35 mouse cellular contexts compared by ENCODE assay signal in the genomic region with DNA sequence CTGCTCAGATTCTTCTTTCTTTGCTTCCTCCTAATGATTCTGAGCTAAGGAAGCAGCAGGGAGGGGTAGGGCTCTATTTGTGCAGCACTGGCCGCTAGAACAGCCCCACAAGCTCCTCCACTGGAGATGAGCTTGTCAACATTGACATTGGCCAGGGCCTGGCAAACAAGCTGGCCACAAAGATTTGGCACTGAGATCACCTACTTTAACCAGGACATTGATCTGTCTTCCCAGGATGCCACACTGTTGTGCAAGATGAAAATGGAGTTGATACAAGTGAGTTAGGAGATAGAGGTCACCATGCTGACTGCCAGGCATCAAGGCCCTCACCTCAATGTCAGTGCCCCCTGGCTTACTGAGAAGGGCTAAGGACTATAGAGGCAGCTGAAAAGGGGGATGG.
"Had no signal": no experiment of that assay in that cellular context is flagged by ENCODE, and none has a peak within 500 bp of the region (broad histone marks: within the 10 kb centered on the region; RNA-seq: fewer than 3 reads in every experiment).

No protein-coding gene starts in this region.

- H3K27ac ChIP-seq: heart, embryonic 10.5 days; heart, embryonic 13.5 days; heart, embryonic 15.5 days; hindbrain, embryonic 10.5 days; hindbrain, embryonic 12.5 days; hindbrain, embryonic 13.5 days; hindbrain, embryonic 14.5 days; hindbrain, embryonic 15.5 days; hindbrain, postnatal 0 days; intestine, embryonic 15.5 days; kidney, embryonic 15.5 days; kidney, postnatal 0 days; layer of hippocampus, adult 2 months; left cerebral cortex, adult 2 months had no signal

- H3K9me3 ChIP-seq: heart, embryonic 13.5 days; heart, embryonic 15.5 days; hindbrain, embryonic 15.5 days; intestine, embryonic 15.5 days; kidney, embryonic 15.5 days had no signal

- DNase-seq: heart, postnatal 10 days; heart, postnatal 14 days; heart, postnatal 36 days; heart, postnatal 4 days; kidney, adult 11 months; kidney, adult 18-20 months; kidney, adult 2 months; kidney, adult 8-10 months; kidney, adult 9 months; kidney, postnatal 10 days; kidney, postnatal 14 days; kidney, postnatal 25 days; kidney, postnatal 36 days; kidney, postnatal 4 days; layer of hippocampus, adult 9-11 months; layer of hippocampus, postnatal 36 days had no signal

- H3K9ac ChIP-seq: heart, embryonic 13.5 days; heart, embryonic 15.5 days; hindbrain, embryonic 12.5 days; hindbrain, embryonic 13.5 days; hindbrain, embryonic 14.5 days; hindbrain, embryonic 15.5 days; intestine, embryonic 15.5 days; kidney, embryonic 15.5 days had no signal

- ATAC-seq: hindbrain, embryonic 16.5 days; hindbrain, postnatal 0 days; inflammation-experienced regulatory T-cells, adult 6 months; intestine, embryonic 15.5 days; intestine, embryonic 16.5 days; intestine, postnatal 0 days had no signal

- H3K4me1 ChIP-seq: heart, embryonic 10.5 days; heart, embryonic 13.5 days; heart, embryonic 15.5 days; hindbrain, embryonic 10.5 days; hindbrain, embryonic 12.5 days; hindbrain, embryonic 13.5 days; hindbrain, embryonic 15.5 days; intestine, embryonic 15.5 days; kidney, embryonic 15.5 days had no signal

- H3K4me2 ChIP-seq: heart, embryonic 11.5 days; heart, embryonic 13.5 days; heart, embryonic 15.5 days; hindbrain, embryonic 12.5 days; hindbrain, embryonic 13.5 days; hindbrain, embryonic 14.5 days; hindbrain, embryonic 15.5 days; intestine, embryonic 15.5 days; kidney, embryonic 15.5 days had no signal

- H3K27me3 ChIP-seq: heart, embryonic 13.5 days; heart, embryonic 15.5 days; hindbrain, embryonic 12.5 days; hindbrain, embryonic 13.5 days; hindbrain, embryonic 15.5 days; intestine, embryonic 15.5 days; kidney, embryonic 15.5 days had no signal

- H3K36me3 ChIP-seq: heart, embryonic 10.5 days; heart, embryonic 13.5 days; heart, embryonic 15.5 days; hindbrain, embryonic 10.5 days; hindbrain, embryonic 12.5 days; hindbrain, embryonic 13.5 days; hindbrain, embryonic 15.5 days; intestine, embryonic 15.5 days; kidney, embryonic 15.5 days had no signal

- H3K4me3 ChIP-seq: heart, embryonic 10.5 days; heart, embryonic 13.5 days; heart, embryonic 15.5 days; hindbrain, embryonic 10.5 days; hindbrain, embryonic 12.5 days; hindbrain, embryonic 13.5 days; hindbrain, embryonic 15.5 days; intestine, embryonic 15.5 days; kidney, embryonic 15.5 days; layer of hippocampus, adult 2 months; left cerebral cortex, adult 2 months had no signal
